Mouse (Mus musculus) naive thymus-derived CD4-positive, alpha-beta T cell, adult 2 months (primary cell): ENCODE data around the gene Atxn7l3.
"Not testable (repeated sequence)": the region's sequence is repeated elsewhere in the genome, so short reads cannot be mapped to it uniquely, and the experiment has no call there.

Experiments
- DNase-seq: peaks from one replicate; pipeline ENCODE4 v3.0.0-alpha.2; 2011; ENCODE audit warnings: low read depth

Atxn7l3 gene

GRCm38 (mm10) chr11:102294887-102295597, 1.4 kb downstream of the Atxn7l3 start:
- peak; percentile 87 for DNase-seq

- DNase-seq: no peak
Measured at GRCm38 (mm10) chr11:102294416-102294815, 2.0 kb downstream of the Atxn7l3 start.

GRCm38 (mm10) chr11:102293971-102294370, 2.5 kb downstream of the Atxn7l3 start:
- no peak for DNase-seq

- no peak for DNase-seq
Measured at GRCm38 (mm10) chr11:102291051-102291535, 5.3 kb downstream of the Atxn7l3 start.

GRCm38 (mm10) chr11:102290141-102290540, 6.3 kb downstream of the Atxn7l3 start:
- no peak for DNase-seq

- no peak for DNase-seq
Measured at GRCm38 (mm10) chr11:102289511-102290100, 6.8 kb downstream of the Atxn7l3 start.

- no peak for DNase-seq
Measured at GRCm38 (mm10) chr11:102288913-102289312, 7.5 kb downstream of the Atxn7l3 start.

GRCm38 (mm10) chr11:102288027-102288804, 8.2 kb downstream of the Atxn7l3 start:
- DNase-seq: no peak

- DNase-seq: no peak
Measured at GRCm38 (mm10) chr11:102287485-102287884, 8.9 kb downstream of the Atxn7l3 start.

GRCm38 (mm10) chr11:102285095-102285834, 11.2 kb downstream of the Atxn7l3 start:
- DNase-seq: no peak

GRCm38 (mm10) chr11:102284501-102285094, 11.8 kb downstream of the Atxn7l3 start, which contains the start of gene Tmub2:
TSS of gene Tmub2 (plus strand) at chr11:102284931.
- peak; percentile 99 for DNase-seq

- peak; percentile 49 for DNase-seq
Measured at GRCm38 (mm10) chr11:102283922-102284321, 12.5 kb downstream of the Atxn7l3 start.

GRCm38 (mm10) chr11:102280267-102280666, 16.2 kb downstream of the Atxn7l3 start:
- DNase-seq: not testable (repeated sequence)

GRCm38 (mm10) chr11:102279595-102279994, 16.8 kb downstream of the Atxn7l3 start:
- no peak for DNase-seq

- DNase-seq: no peak
Measured at GRCm38 (mm10) chr11:102277754-102278153, 18.7 kb downstream of the Atxn7l3 start.

GRCm38 (mm10) chr11:102276411-102276915, 20.0 kb downstream of the Atxn7l3 start:
- no peak for DNase-seq

GRCm38 (mm10) chr11:102268520-102269244, 27.7 kb downstream of the Atxn7l3 start, which contains the start of gene Asb16:
TSS of gene Asb16 (plus strand) at chr11:102268743.
- no peak for DNase-seq

GRCm38 (mm10) chr11:102267480-102267879, 29.0 kb downstream of the Atxn7l3 start:
- DNase-seq: peak; percentile 70

- DNase-seq: no peak
Measured at GRCm38 (mm10) chr11:102266631-102267355, 29.6 kb downstream of the Atxn7l3 start.

- DNase-seq: no peak
Measured at GRCm38 (mm10) chr11:102265816-102266215, 30.6 kb downstream of the Atxn7l3 start.
